Mouse (Mus musculus) liver, embryonic 16.5 days (tissue): ENCODE data around the gene Hipk3. TPM values are rescaled to one million over a fixed set of nuclear protein-coding genes. Genes with fewer than 3 reads are reported as not detected.

Source experiments
- ATAC-seq: fragments of 200-750 bp; cut with Nextera tagmentation; 2 replicates; pipeline ENCODE4 v1.8.0; 2017; ENCODE audit warnings: low read depth, mild to moderate bottlenecking, moderate number of reproducible peaks, moderate library complexity
- H3K27ac ChIP-seq: fragments of 300-500 bp; sonication (generic); 2 replicates; pipeline ENCODE4 v1.5.1; 2014; ENCODE audit warnings: mild to moderate bottlenecking, low read length
- H3K27me3 ChIP-seq: fragments of 300-500 bp; sonication (generic); 2 replicates; pipeline ENCODE4 v1.6.1; 2014; ENCODE audit warnings: low read depth, low read length, mixed read lengths; ENCODE audit not compliant: control insufficient read depth, insufficient read depth
- H3K36me3 ChIP-seq: fragments of 300-500 bp; sonication (generic); 2 replicates; pipeline ENCODE4 v1.6.1; 2014; ENCODE audit warnings: mild to moderate bottlenecking; ENCODE audit not compliant: control insufficient read depth, insufficient read depth
- H3K4me1 ChIP-seq: fragments of 300-500 bp; sonication (generic); 2 replicates; pipeline ENCODE4 v1.6.1; 2014; ENCODE audit warnings: low read depth, low read length, mixed read lengths; ENCODE audit not compliant: control insufficient read depth
- H3K4me2 ChIP-seq: fragments of 300-500 bp; sonication (generic); 2 replicates; pipeline ENCODE4 v1.6.1; 2014; ENCODE audit warnings: low read depth, low read length, mixed read lengths
- H3K4me3 ChIP-seq: fragments of 300-500 bp; sonication (generic); 2 replicates; pipeline ENCODE4 v1.5.1; 2014; ENCODE audit warnings: low read depth, mild to moderate bottlenecking, low read length
- H3K9ac ChIP-seq: fragments of 300-500 bp; sonication (generic); 2 replicates; pipeline ENCODE4 v1.6.1; 2014; ENCODE audit warnings: low read depth, low read length
- H3K9me3 ChIP-seq: fragments of 300-500 bp; sonication (generic); replicated peaks from 2 replicates; pipeline ENCODE4 v1.6.1; 2016; ENCODE audit warnings: low read length; ENCODE audit not compliant: control insufficient read depth
- WGBS: fragments of 180-500 bp; shearing (Covaris S2); extraction: QIAGEN DNeasy Blood & Tissue Kit; methylation state at CpG from one replicate; pipeline ENCODE4 v1.1.7; 2014; ENCODE audit not compliant: insufficient replicate concordance; 5-methylcytosine and 5-hydroxymethylcytosine counted together
- polyA plus RNA-seq: library from polyadenylated mRNA; unstranded; fragments of >200 nt; fragmentation: Nextera tagmentation; extraction: Ambion mirVana; gene quantifications from 2 replicates; pipeline ENCODE4 v1.2.1, GENCODE M21; 2015

Gene Hipk3
- polyA plus RNA-seq, 1 experiment from 2014 or later: 7.5 TPM

- Histone ChIP-seq H3K4me1 (no peaks in the 10 kb centered on the region), H3K27me3 (no peaks in the 10 kb centered on the region), H3K4me3 (no peak overlapping the region), H3K36me3 (peaks cover 12% of the 10 kb centered on the region), H3K27ac (no peak overlapping the region), H3K4me2 (no peak overlapping the region), H3K9me3 (no peaks in the 10 kb centered on the region), H3K9ac (no peak overlapping the region)
- no peak for ATAC-seq
- 65% methylated on average over 4 of the region's 4 CpGs for WGBS
Measured at GRCm38 (mm10) chr2:104442341-104442740, 51.9 kb downstream of the Hipk3 start.

- no peak for ATAC-seq
- H3K4me1 ChIP-seq: no peaks in the 10 kb centered on the region
- H3K27me3 ChIP-seq: no peaks in the 10 kb centered on the region
- 80% methylated on average over 3 of the region's 3 CpGs for WGBS
- no peak overlapping the region for H3K9ac ChIP-seq
- no peak overlapping the region for H3K4me3 ChIP-seq
- H3K4me2 ChIP-seq: no peak overlapping the region
- no peak overlapping the region for H3K27ac ChIP-seq
- peaks cover 41% of the 10 kb centered on the region for H3K36me3 ChIP-seq
- H3K9me3 ChIP-seq: no peaks in the 10 kb centered on the region
Measured at GRCm38 (mm10) chr2:104436226-104436625, 58.0 kb downstream of the Hipk3 start.

GRCm38 (mm10) chr2:104431067-104431466 lies 63.2 kb downstream of the Hipk3 start:
- Histone ChIP-seq H3K9ac (no peak overlapping the region), H3K4me2 (no peak overlapping the region), H3K36me3 (peaks cover 29% of the 10 kb centered on the region), H3K4me1 (no peaks in the 10 kb centered on the region), H3K9me3 (no peaks in the 10 kb centered on the region), H3K4me3 (no peak overlapping the region), H3K27ac (no peak overlapping the region), H3K27me3 (no peaks in the 10 kb centered on the region)
- 84% methylated on average over 6 of the region's 6 CpGs for WGBS
- no peak for ATAC-seq

- ATAC-seq: no peak
- Histone ChIP-seq H3K36me3 (peaks cover 25% of the 10 kb centered on the region), H3K4me2 (no peak overlapping the region), H3K9ac (no peak overlapping the region), H3K4me1 (no peaks in the 10 kb centered on the region), H3K9me3 (no peaks in the 10 kb centered on the region), H3K27ac (no peak overlapping the region), H3K4me3 (no peak overlapping the region), H3K27me3 (no peaks in the 10 kb centered on the region)
- WGBS: 88% methylated on average over 5 of the region's 5 CpGs
Measured at GRCm38 (mm10) chr2:104430566-104430965, 63.7 kb downstream of the Hipk3 start.

GRCm38 (mm10) chr2:104426112-104426511 lies 68.1 kb downstream of the Hipk3 start:
- Histone ChIP-seq H3K4me3 (no peak overlapping the region), H3K4me1 (no peaks in the 10 kb centered on the region), H3K9ac (no peak overlapping the region), H3K9me3 (no peaks in the 10 kb centered on the region), H3K4me2 (no peak overlapping the region), H3K27ac (no peak overlapping the region), H3K36me3 (peaks cover 9% of the 10 kb centered on the region), H3K27me3 (no peaks in the 10 kb centered on the region)
- ATAC-seq: no peak
- 69% methylated on average over 3 of the region's 3 CpGs for WGBS

GRCm38 (mm10) chr2:104422230-104422629 lies 72.0 kb downstream of the Hipk3 start:
- Histone ChIP-seq H3K9me3 (no peaks in the 10 kb centered on the region), H3K27me3 (no peaks in the 10 kb centered on the region), H3K36me3 (no peaks in the 10 kb centered on the region), H3K9ac (no peak overlapping the region), H3K27ac (no peak overlapping the region), H3K4me1 (no peaks in the 10 kb centered on the region), H3K4me2 (no peak overlapping the region), H3K4me3 (no peak overlapping the region)
- WGBS: 8% methylated on average over 1 of the region's 1 CpGs
- no peak for ATAC-seq

- Histone ChIP-seq H3K4me1 (no peaks in the 10 kb centered on the region), H3K4me3 (no peak overlapping the region), H3K9me3 (no peaks in the 10 kb centered on the region), H3K27ac (no peak overlapping the region), H3K9ac (no peak overlapping the region), H3K36me3 (no peaks in the 10 kb centered on the region), H3K27me3 (no peaks in the 10 kb centered on the region), H3K4me2 (no peak overlapping the region)
- ATAC-seq: no peak
- 18% methylated on average over 4 of the region's 4 CpGs for WGBS
Measured at GRCm38 (mm10) chr2:104420805-104421204, 73.4 kb downstream of the Hipk3 start.

- ATAC-seq: no peak
- H3K9ac ChIP-seq: no peak overlapping the region
- no peaks in the 10 kb centered on the region for H3K9me3 ChIP-seq
- H3K4me1 ChIP-seq: no peaks in the 10 kb centered on the region
- 58% methylated on average over 1 of the region's 1 CpGs for WGBS
- H3K27me3 ChIP-seq: no peaks in the 10 kb centered on the region
- no peak overlapping the region for H3K27ac ChIP-seq
- no peak overlapping the region for H3K4me2 ChIP-seq
- no peak overlapping the region for H3K4me3 ChIP-seq
- no peaks in the 10 kb centered on the region for H3K36me3 ChIP-seq
Measured at GRCm38 (mm10) chr2:104419999-104420398, 74.2 kb downstream of the Hipk3 start.

GRCm38 (mm10) chr2:104419411-104419810 lies 74.8 kb downstream of the Hipk3 start:
- Histone ChIP-seq H3K4me3 (no peak overlapping the region), H3K4me1 (no peaks in the 10 kb centered on the region), H3K4me2 (no peak overlapping the region), H3K36me3 (no peaks in the 10 kb centered on the region), H3K9ac (no peak overlapping the region), H3K9me3 (no peaks in the 10 kb centered on the region), H3K27ac (no peak overlapping the region), H3K27me3 (no peaks in the 10 kb centered on the region)
- ATAC-seq: no peak
- WGBS: 57% methylated on average over 2 of the region's 2 CpGs
